Mouse (Mus musculus): ENCODE data around the gene Nab2.

DNA sequence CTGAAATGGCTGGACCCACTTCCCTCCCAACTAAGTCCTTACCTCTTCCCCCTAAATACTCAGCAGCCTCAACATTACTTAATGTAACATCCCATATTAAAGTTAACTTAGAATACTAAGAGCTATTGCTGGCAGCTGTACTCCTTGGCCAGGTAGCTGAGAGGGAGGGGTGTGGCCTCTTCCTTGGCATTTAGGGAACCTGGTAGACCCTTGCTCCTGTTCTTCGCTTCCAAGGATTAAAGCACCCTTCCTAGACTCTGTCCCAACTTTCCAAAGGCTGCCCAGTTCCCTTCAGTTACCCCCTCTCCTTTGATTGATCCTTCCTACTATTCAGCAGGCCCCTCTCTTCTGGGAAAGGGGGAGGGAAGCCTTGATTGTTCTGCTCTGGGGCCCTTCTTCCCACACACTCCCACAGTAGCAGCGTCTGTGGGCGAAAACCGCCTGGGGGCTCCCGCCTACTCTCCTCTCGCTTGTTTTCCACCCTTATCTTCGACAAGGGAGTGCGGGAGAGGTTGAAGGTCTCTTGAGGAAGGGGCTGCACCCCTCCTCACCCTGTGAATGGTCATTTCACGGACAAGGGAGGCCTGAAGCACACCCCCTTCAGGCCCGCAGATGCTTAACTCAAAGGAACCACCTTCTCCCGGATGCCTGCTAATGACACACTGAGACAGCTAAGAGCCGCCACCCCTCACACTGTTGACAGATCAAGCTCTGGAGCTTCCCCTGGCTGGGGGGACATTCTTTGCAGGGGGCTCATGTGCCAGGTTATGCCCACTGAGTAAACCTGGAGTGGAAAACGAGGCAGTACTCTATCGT is 2.8 kb downstream of the Nab2 start:
- no peak for TF ChIP-seq TAL1 (IDR thresholded peaks at IDR 0.05; ENCODE audit: low read length)
- no peak for TF ChIP-seq MAZ (IDR thresholded peaks at IDR 0.05; ENCODE audit: low read depth, low read length)
- TF ChIP-seq MAFK (IDR thresholded peaks at IDR 0.05; ENCODE audit: borderline replicate concordance, low read depth, low read length), result no peak
- no peak for TF ChIP-seq EP300 (IDR thresholded peaks at IDR 0.05; ENCODE audit: low read depth in 1 of 2, low read length in 2 of 2)
